Mouse (Mus musculus) heart, embryonic 16.5 days (tissue): Measurements from ENCODE around the gene Syne3. TPM values are rescaled to one million over a fixed set of nuclear protein-coding genes. Genes with fewer than 3 reads are reported as not detected.
A peak's percentile ranks its signal among the peaks of the same experiment; 100 is the strongest.

Source experiments
- ATAC-seq: fragments of 200-750 bp; cut with Nextera tagmentation; replicated peaks from 2 replicates; pipeline ENCODE4 v1.8.0; 2017; ENCODE audit warnings: moderate number of reproducible peaks; ENCODE audit not compliant: insufficient read depth, low FRiP score; ENCODE audit errors: extremely low read depth
- H3K27ac ChIP-seq: fragments of 300-500 bp; sonication (generic); 2 replicates; pipeline ENCODE4 v1.5.1; 2014; ENCODE audit warnings: mild to moderate bottlenecking, low read length, control low read depth, moderate library complexity
- H3K27me3 ChIP-seq: fragments of 300-500 bp; sonication (generic); 2 replicates; pipeline ENCODE4 v1.6.1; 2014; ENCODE audit warnings: low read length, mixed read lengths; ENCODE audit not compliant: control insufficient read depth, insufficient read depth
- H3K36me3 ChIP-seq: fragments of 300-500 bp; sonication (generic); 2 replicates; pipeline ENCODE4 v1.6.1; 2014; ENCODE audit not compliant: control insufficient read depth, insufficient read depth
- H3K4me1 ChIP-seq: fragments of 300-500 bp; sonication (generic); 2 replicates; pipeline ENCODE4 v1.6.1; 2014; ENCODE audit warnings: low read length, mixed read lengths; ENCODE audit not compliant: control insufficient read depth, insufficient read depth
- H3K4me2 ChIP-seq: fragments of 300-500 bp; sonication (generic); 2 replicates; pipeline ENCODE4 v1.6.1; 2014; ENCODE audit warnings: low read depth, mild to moderate bottlenecking, control low read depth, low read length
- H3K4me3 ChIP-seq: fragments of 300-500 bp; sonication (generic); 2 replicates; pipeline ENCODE4 v1.5.1; 2014; ENCODE audit warnings: mild to moderate bottlenecking, control low read depth, low read length
- H3K9ac ChIP-seq: fragments of 300-500 bp; sonication (generic); 2 replicates; pipeline ENCODE4 v1.6.1; 2014; ENCODE audit warnings: low read length, control low read depth
- H3K9me3 ChIP-seq: fragments of 300-500 bp; sonication (generic); replicated peaks from 2 replicates; pipeline ENCODE4 v1.6.1; 2016; ENCODE audit warnings: low read length; ENCODE audit not compliant: control insufficient read depth
- WGBS: fragments of 180-500 bp; shearing (Covaris S2); extraction: QIAGEN DNeasy Blood & Tissue Kit; methylation state at CpG from one replicate; pipeline ENCODE4 v1.1.7; 2014; 5-methylcytosine and 5-hydroxymethylcytosine counted together
- polyA plus RNA-seq: library from polyadenylated mRNA; unstranded; fragments of >200 nt; fragmentation: Nextera tagmentation; extraction: Ambion mirVana; gene quantifications from 2 replicates; pipeline ENCODE4 v1.2.1, GENCODE M21; 2015

Gene Syne3
- polyA plus RNA-seq, 1 experiment from 2014 or later: 1.9 TPM

- Histone ChIP-seq H3K9me3 (no peaks in the 10 kb centered on the region), H3K4me2 (no peak overlapping the region), H3K4me3 (no peak overlapping the region), H3K27ac (no peak overlapping the region), H3K36me3 (peaks cover 29% of the 10 kb centered on the region), H3K4me1 (peaks cover 13% of the 10 kb centered on the region), H3K9ac (no peak overlapping the region), H3K27me3 (no peaks in the 10 kb centered on the region)
- WGBS: 31% methylated on average over 12 of the region's 12 CpGs
- no peak for ATAC-seq
Observed at GRCm38 (mm10) chr12:105039578-105040289, 30.1 kb upstream of the Syne3 start.

GRCm38 (mm10) chr12:105038918-105039317 lies 29.3 kb upstream of the Syne3 start:
- no peaks in the 10 kb centered on the region for H3K27me3 ChIP-seq
- H3K4me3 ChIP-seq: no peak overlapping the region
- H3K36me3 ChIP-seq: peaks cover 29% of the 10 kb centered on the region
- H3K4me2 ChIP-seq: no peak overlapping the region
- H3K27ac ChIP-seq: no peak overlapping the region
- peaks cover 22% of the 10 kb centered on the region for H3K4me1 ChIP-seq
- WGBS: 50% methylated on average over 7 of the region's 7 CpGs
- no peak overlapping the region for H3K9ac ChIP-seq
- no peak for ATAC-seq
- no peaks in the 10 kb centered on the region for H3K9me3 ChIP-seq

- no peak overlapping the region for H3K4me3 ChIP-seq
- H3K27me3 ChIP-seq: no peaks in the 10 kb centered on the region
- 80% methylated on average over 11 of the region's 11 CpGs for WGBS
Observed at GRCm38 (mm10) chr12:105038211-105038610, 28.6 kb upstream of the Syne3 start.

GRCm38 (mm10) chr12:105034130-105034769 lies 24.6 kb upstream of the Syne3 start:
- peak overlapping the region; percentile 85 for H3K4me3 ChIP-seq
- no peaks in the 10 kb centered on the region for H3K27me3 ChIP-seq
- no peaks in the 10 kb centered on the region for H3K9me3 ChIP-seq
- 0 out of 2 replicates have a peak overlapping the region, but pooled peaks have one; percentile 26 for H3K9ac ChIP-seq
- 36% methylated on average over 14 of the region's 14 CpGs for WGBS
- no peak for ATAC-seq
- H3K4me1 ChIP-seq: peaks cover 32% of the 10 kb centered on the region
- H3K36me3 ChIP-seq: peaks cover 4% of the 10 kb centered on the region; the same call in 1 of the 2 replicates
- H3K4me2 ChIP-seq: peak overlapping the region; percentile 84
- H3K27ac ChIP-seq: no peak overlapping the region

More at GRCm38 (mm10) chr12:105038211-105038610, 28.6 kb upstream of the Syne3 start:
- H3K4me2 ChIP-seq: no peak overlapping the region
- no peak for ATAC-seq
- no peak overlapping the region for H3K27ac ChIP-seq
- H3K9me3 ChIP-seq: no peaks in the 10 kb centered on the region
- H3K4me1 ChIP-seq: peaks cover 26% of the 10 kb centered on the region
- H3K9ac ChIP-seq: no peak overlapping the region
- peaks cover 22% of the 10 kb centered on the region for H3K36me3 ChIP-seq

- H3K4me3 ChIP-seq: peak overlapping the region; percentile 85
Observed at GRCm38 (mm10) chr12:105032832-105033775, 23.5 kb upstream of the Syne3 start.

GRCm38 (mm10) chr12:105032147-105032831 lies 22.7 kb upstream of the Syne3 start, which contains the start of gene Glrx5:
TSS of gene Glrx5 (plus strand) at chr12:105032688.
- Histone ChIP-seq H3K27ac (peak within 1 kb of the TSS; percentile 90), H3K4me2 (peak within 1 kb of the TSS; percentile 95), H3K36me3 (peaks cover 4% of the 10 kb centered on the region; the same call in 1 of the 2 replicates), H3K9ac (peak within 1 kb of the TSS; percentile 91), H3K27me3 (no peaks in the 10 kb centered on the region), H3K4me1 (peaks cover 26% of the 10 kb centered on the region), H3K4me3 (peak within 1 kb of the TSS; percentile 85), H3K9me3 (no peaks in the 10 kb centered on the region)
- peak; percentile 99 for ATAC-seq
- under 1% methylated on average over 71 of the region's 72 CpGs for WGBS

More at GRCm38 (mm10) chr12:105032832-105033775, 23.5 kb upstream of the Syne3 start:
- Histone ChIP-seq H3K27ac (peak overlapping the region; percentile 90), H3K4me2 (peak overlapping the region; percentile 84), H3K4me1 (peaks cover 26% of the 10 kb centered on the region), H3K27me3 (no peaks in the 10 kb centered on the region), H3K9ac (peak overlapping the region; percentile 91), H3K9me3 (no peaks in the 10 kb centered on the region), H3K36me3 (peaks cover 4% of the 10 kb centered on the region; the same call in 1 of the 2 replicates)
- peak; percentile 37 for ATAC-seq
- under 1% methylated on average over 45 of the region's 45 CpGs for WGBS

GRCm38 (mm10) chr12:105031081-105032058 lies 21.8 kb upstream of the Syne3 start:
- peak overlapping the region; percentile 83 for H3K9ac ChIP-seq
- H3K4me1 ChIP-seq: peaks cover 26% of the 10 kb centered on the region
- no peak for ATAC-seq
- peaks cover 4% of the 10 kb centered on the region; the same call in 1 of the 2 replicates for H3K36me3 ChIP-seq
- no peaks in the 10 kb centered on the region for H3K27me3 ChIP-seq
- no peaks in the 10 kb centered on the region for H3K9me3 ChIP-seq
- H3K4me2 ChIP-seq: peak overlapping the region; percentile 95
- peak overlapping the region; percentile 65 for H3K27ac ChIP-seq
- H3K4me3 ChIP-seq: peak overlapping the region; percentile 85
- 4% methylated on average over 37 of the region's 37 CpGs for WGBS
